Mouse (Mus musculus): ENCODE results near the gene Ppp4r3a. TPM values are rescaled to one million over a fixed set of nuclear protein-coding genes. Genes with fewer than 3 reads are reported as not detected.

Gene Ppp4r3a
- polyA plus RNA-seq, 1 experiment from 2014 or later = 27.0 TPM

- no peaks in the 10 kb centered on the region for H3K9me3 ChIP-seq
- no peaks in the 10 kb centered on the region for H3K36me3 ChIP-seq
- no peak overlapping the region for H3K4me2 ChIP-seq
- peaks cover 58% of the 10 kb centered on the region for H3K4me1 ChIP-seq (replicated peaks)
- H3K27ac ChIP-seq (replicated peaks) = no peak overlapping the region
- no peak for ATAC-seq (ENCODE audit: low FRiP score, low read depth)
- H3K4me3 ChIP-seq = no peak overlapping the region
- H3K9ac ChIP-seq = no peak overlapping the region
- 79% methylated on average over 3 of the region's 3 CpGs for WGBS
- no peaks in the 10 kb centered on the region for H3K27me3 ChIP-seq
These were observed 89.1 kb downstream of the Ppp4r3a start for GRCm38 (mm10) chr12:100994140-100995015.

- whole genome bisulfite sequencing = 74% methylated on average over 3 of the region's 3 CpGs
- Histone ChIP-seq H3K9me3 (no peaks in the 10 kb centered on the region), H3K4me2 (no peak overlapping the region), H3K9ac (no peak overlapping the region), H3K36me3 (no peaks in the 10 kb centered on the region), H3K4me1 (replicated peaks) (peaks cover 61% of the 10 kb centered on the region), H3K4me3 (no peak overlapping the region), H3K27ac (replicated peaks) (no peak overlapping the region), H3K27me3 (no peaks in the 10 kb centered on the region)
- no peak for ATAC-seq (ENCODE audit: low FRiP score, low read depth)
These were observed 90.4 kb downstream of the Ppp4r3a start for GRCm38 (mm10) chr12:100993146-100993545.

- Histone ChIP-seq H3K4me3 (no peak overlapping the region), H3K9me3 (no peaks in the 10 kb centered on the region)
- 85% methylated on average over 7 of the region's 7 CpGs for WGBS
These were observed 91.0 kb downstream of the Ppp4r3a start for GRCm38 (mm10) chr12:100992505-100992904.

GRCm38 (mm10) chr12:100991119-100991518 is 92.4 kb downstream of the Ppp4r3a start:
- Histone ChIP-seq H3K4me2 (no peak overlapping the region), H3K4me1 (replicated peaks) (peaks cover 51% of the 10 kb centered on the region), H3K36me3 (no peaks in the 10 kb centered on the region), H3K4me3 (no peak overlapping the region), H3K27me3 (no peaks in the 10 kb centered on the region), H3K27ac (replicated peaks) (peak overlapping the region; percentile 73; the same call in 1 of the 2 replicates), H3K9me3 (no peaks in the 10 kb centered on the region), H3K9ac (no peak overlapping the region)
- no peak for ATAC-seq (ENCODE audit: low FRiP score, low read depth)
- 81% methylated on average over 3 of the region's 3 CpGs for WGBS

More at GRCm38 (mm10) chr12:100992505-100992904, 91.0 kb downstream of the Ppp4r3a start:
- H3K36me3 ChIP-seq = no peaks in the 10 kb centered on the region
- no peak overlapping the region for H3K9ac ChIP-seq
- H3K4me2 ChIP-seq = no peak overlapping the region
- ATAC-seq (ENCODE audit: low FRiP score, low read depth) = no peak
- H3K27me3 ChIP-seq = no peaks in the 10 kb centered on the region
- peaks cover 57% of the 10 kb centered on the region for H3K4me1 ChIP-seq (replicated peaks)
- H3K27ac ChIP-seq (replicated peaks) = no peak overlapping the region

GRCm38 (mm10) chr12:100990291-100990690 is 93.2 kb downstream of the Ppp4r3a start:
- Histone ChIP-seq H3K9ac (no peak overlapping the region), H3K4me2 (no peak overlapping the region), H3K27me3 (no peaks in the 10 kb centered on the region), H3K27ac (replicated peaks) (peak overlapping the region; percentile 73), H3K4me3 (no peak overlapping the region), H3K36me3 (no peaks in the 10 kb centered on the region), H3K4me1 (replicated peaks) (peaks cover 44% of the 10 kb centered on the region), H3K9me3 (no peaks in the 10 kb centered on the region)
- WGBS = 16% methylated on average over 12 of the region's 12 CpGs
- peak; percentile 61 for ATAC-seq (ENCODE audit: low FRiP score, low read depth)

- no peaks in the 10 kb centered on the region for H3K36me3 ChIP-seq
- H3K4me2 ChIP-seq = no peak overlapping the region
- 51% methylated on average over 4 of the region's 4 CpGs for WGBS
- H3K27ac ChIP-seq (replicated peaks) = peak overlapping the region; percentile 73
- no peak overlapping the region for H3K4me3 ChIP-seq
- ATAC-seq (ENCODE audit: low FRiP score, low read depth) = no peak
- H3K9me3 ChIP-seq = no peaks in the 10 kb centered on the region
- no peaks in the 10 kb centered on the region for H3K27me3 ChIP-seq
- no peak overlapping the region for H3K9ac ChIP-seq
- H3K4me1 ChIP-seq (replicated peaks) = peaks cover 45% of the 10 kb centered on the region
These were observed 93.7 kb downstream of the Ppp4r3a start for GRCm38 (mm10) chr12:100989780-100990288.

MicroRNAs encoded within 50 kb of the gene (microRNA counts, 519-probe panel; counts per million panel counts)
- 2,816 counts per million, percentile 54 among the panel's probes with 10 or more counts for microRNA mmu-miR-1190

Small RNAs within 50 kb of the gene (microRNA-seq; reads per million reads assigned to microRNA genes)
- gene Mir1190 = not detected

Other genes starting within 250 kb of the Ppp4r3a start
- gene Gpr68, start 175.5 kb downstream of the Ppp4r3a start, polyA plus RNA-seq (2015; fragmentation: Nextera tagmentation; extraction: Ambion mirVana) = 6.1 and 6.3 TPM in 2 replicates
- gene Ccdc88c, start 54.6 kb downstream of the Ppp4r3a start, polyA plus RNA-seq (2015; fragmentation: Nextera tagmentation; extraction: Ambion mirVana) = 10.6 and 11.8 TPM in 2 replicates